Mouse (Mus musculus): ENCODE results near the gene Mcl1. TPM values are rescaled to one million over a fixed set of nuclear protein-coding genes. Genes with fewer than 3 reads are reported as not detected.
A peak's percentile ranks its signal among the peaks of the same experiment; 100 is the strongest.
"Not testable (repeated sequence)": the region's sequence is repeated elsewhere in the genome, so short reads cannot be mapped to it uniquely, and the experiment has no call there.

Mcl1 gene
- total RNA-seq, 4 experiments from 2014 or later = 177 to 189 (median 179) TPM

DNA sequence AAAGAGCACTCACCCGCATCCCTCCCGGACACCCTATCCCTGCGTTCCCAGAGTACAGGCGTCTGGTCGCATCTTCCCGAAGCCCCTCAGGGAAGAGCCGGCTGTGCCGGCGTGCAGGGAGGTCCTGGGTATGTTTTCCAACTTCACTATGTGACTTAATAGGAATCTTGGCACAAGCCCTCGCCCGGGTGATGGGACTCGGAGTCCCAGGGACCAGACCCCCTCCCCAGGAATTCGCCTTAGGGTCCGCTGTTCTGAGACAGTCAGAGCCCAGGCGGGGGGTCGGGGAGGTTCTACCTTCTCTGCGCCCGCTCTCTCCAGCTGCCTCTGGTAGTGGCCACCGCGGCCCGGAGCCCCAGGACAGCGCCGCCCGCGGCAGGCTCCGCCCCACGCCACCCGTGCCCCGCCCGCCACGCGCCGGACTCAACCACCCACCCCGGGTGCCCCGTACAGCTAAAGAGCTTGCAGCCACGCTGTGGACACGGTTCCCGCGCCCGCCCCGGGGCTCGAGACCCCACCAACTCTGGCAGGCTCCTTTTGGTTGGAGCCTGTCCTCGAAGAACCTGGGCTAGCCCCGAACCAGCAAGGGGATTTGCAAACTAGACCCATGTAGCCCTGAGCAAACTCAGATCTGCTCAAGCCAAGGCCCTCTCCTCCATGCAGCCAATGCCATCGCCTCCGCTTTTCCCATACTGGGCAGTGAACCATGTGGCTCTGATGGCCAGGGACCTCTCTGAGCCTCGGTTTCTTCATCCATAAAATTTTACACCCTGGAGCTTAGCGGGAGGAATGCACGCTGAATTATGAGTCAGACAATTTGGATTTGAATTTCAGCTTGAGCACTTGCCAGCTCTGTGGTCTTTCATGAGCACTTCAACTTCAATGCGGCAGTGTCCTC lies 29.2 kb downstream of the Mcl1 start, which contains the start of gene Adamtsl4:
Gene Adamtsl4, minus strand, starts transcription at position 394 of the 898 bp plus-strand sequence.
- DNase-seq = no peak

GRCm38 (mm10) chr3:95689171-95689915 lies 30.8 kb downstream of the Mcl1 start:
- peak; percentile 21 for DNase-seq

GRCm38 (mm10) chr3:95689940-95690339 lies 31.4 kb downstream of the Mcl1 start:
- no peak for DNase-seq

- DNase-seq = not testable (repeated sequence)
Measured at GRCm38 (mm10) chr3:95690552-95690951, 32.0 kb downstream of the Mcl1 start.

GRCm38 (mm10) chr3:95692677-95693076 lies 34.1 kb downstream of the Mcl1 start:
- no peak for DNase-seq

- no peak for DNase-seq
Measured at GRCm38 (mm10) chr3:95693821-95694807, 35.5 kb downstream of the Mcl1 start.

DNA sequence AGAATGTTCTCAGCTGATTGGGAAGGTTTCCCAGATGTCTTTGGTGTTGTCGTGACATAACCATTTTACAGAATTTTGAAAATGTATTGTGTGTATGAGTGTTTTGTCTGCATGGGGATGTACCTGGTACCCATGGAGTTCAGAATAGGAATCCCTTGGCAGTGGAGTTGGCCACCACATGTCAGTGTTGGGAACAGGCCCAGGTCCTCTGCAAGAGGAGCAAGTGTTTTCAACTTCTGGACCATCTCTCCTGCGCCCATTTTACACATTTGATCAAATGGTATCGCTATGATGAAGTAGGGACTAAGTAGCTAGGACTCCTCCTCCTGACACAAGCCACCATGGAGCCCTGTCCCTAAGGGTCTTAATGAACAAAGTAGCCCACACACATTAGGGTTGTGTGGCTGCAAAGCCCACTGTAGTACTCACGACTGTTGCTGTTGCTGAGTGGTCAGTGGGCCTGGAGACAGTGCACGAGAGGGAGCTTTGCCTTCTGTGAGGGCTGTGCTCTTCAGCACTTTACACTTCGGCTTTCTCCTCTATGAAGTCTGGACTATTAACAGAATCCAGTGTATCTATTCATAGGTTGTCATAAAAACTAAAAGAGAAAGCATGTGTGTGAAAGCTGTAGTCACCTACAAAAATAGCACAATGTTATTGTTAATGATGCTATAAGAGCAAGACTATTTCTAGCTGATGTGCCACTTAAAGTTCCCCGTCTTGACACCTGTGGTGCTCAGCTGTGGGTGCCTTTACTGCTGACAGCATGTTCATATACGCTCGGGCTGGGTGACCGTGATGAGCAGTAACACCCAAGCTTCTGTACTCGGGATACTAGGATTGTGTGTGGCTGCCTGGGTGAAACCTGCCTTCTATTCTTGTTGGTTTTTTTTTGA lies 36.5 kb downstream of the Mcl1 start:
- DNase-seq = no peak

DNA sequence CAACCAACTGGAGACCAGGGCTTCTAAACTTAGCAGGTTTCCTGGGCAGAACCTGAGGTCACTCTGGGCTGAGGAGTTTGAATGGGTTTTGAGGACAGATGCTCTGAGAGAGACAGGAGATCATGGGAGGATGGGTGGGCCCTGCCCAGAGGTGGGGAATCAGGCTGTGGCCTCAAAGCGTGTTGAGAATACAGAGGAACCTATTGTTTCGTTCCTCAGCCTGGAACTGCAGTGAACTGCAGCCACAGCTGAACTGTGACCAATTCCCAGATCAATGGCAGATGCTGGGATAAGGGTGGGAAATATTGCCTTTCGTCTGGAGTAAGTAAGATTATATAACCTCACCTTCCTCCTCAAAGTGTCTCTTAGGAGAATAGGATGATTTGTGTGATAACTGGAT lies 37.2 kb downstream of the Mcl1 start:
- no peak for DNase-seq

- DNase-seq = peak; percentile 75
Measured at GRCm38 (mm10) chr3:95696360-95696759, 37.8 kb downstream of the Mcl1 start.

- no peak for DNase-seq
Measured at GRCm38 (mm10) chr3:95698286-95698685, 39.7 kb downstream of the Mcl1 start.

- no peak for DNase-seq
Measured at GRCm38 (mm10) chr3:95700233-95700681, 41.7 kb downstream of the Mcl1 start.

DNA sequence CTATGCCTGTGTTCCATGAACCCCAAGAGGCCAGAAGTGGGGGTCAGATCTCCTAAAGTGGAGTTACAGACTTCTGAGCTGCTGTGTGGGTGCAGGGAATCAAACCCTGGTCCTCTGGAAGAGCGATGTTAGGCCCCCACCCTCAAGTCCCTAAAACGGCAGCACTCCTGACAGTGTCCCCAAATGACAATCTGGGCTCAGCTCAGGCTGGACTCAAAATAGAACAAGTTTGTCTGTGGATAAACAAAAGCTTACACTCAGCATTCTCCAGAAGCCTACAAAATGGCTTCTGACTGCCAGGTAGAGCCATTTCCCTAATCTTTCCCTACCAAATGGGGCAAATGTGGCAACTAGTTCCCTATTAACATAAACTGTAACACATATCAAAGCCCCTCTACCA lies 42.5 kb downstream of the Mcl1 start:
- no peak for DNase-seq

- no peak for DNase-seq
Measured at GRCm38 (mm10) chr3:95701877-95702540, 43.4 kb downstream of the Mcl1 start.

DNA sequence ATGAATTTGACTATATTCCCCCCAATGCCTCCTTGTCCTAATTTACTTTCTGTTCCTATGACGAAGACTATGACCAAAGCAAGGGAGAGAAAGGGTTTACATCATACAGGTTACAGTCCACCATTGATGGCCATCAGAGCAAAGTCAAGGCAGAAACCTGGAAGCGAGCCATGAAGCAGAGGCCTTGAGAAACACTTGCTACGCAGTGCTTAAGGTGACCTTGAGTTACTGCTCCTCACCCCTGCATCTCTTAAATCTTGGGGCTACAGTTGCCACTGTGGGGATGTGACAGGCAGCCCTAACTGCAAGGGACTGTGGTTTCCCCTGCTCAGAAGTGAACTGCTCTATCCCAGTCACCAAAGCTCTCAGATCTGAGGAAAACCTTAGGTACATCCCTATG lies 44.7 kb downstream of the Mcl1 start:
- DNase-seq = no peak

DNA sequence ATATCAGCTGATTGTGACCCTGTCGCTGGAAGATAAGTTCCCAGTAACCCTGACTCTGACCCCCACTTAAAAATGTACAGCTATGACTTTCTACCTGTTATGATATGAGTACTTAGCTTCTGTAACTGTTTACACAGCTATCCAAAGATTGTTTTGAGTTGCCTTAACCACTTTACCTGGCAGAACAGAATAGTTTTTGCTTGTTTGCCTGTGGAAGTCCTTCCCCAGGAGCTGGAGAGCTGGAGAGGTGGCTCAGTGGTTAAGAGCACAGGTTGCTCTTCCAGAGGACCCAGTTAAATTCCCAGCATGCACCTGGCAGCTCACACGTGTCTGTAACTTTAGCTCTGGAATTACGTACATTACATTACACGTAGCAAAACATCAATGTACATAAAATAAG lies 46.0 kb downstream of the Mcl1 start:
- no peak for DNase-seq

GRCm38 (mm10) chr3:95706273-95706672 lies 47.7 kb downstream of the Mcl1 start:
- no peak for DNase-seq

DNA sequence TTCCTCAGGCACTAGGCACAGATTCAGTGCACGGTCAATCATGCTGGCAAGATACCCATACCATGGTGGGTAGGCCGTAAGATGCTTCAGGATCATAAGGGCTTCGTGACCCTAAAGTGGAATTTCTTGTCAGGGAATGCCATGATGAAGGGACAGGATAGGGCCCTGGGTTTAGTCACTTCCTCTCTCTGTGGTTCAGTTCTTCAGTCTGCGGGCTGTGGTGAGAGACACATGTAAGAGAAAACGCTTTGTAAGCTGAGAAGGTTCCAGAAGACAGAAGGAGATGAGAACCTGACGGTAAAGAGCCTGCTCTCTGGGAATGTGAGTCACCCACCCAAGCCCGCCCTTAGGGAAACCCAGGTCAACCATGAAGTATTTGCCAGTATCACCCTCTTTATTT lies 48.9 kb downstream of the Mcl1 start:
- DNase-seq = no peak

DNA sequence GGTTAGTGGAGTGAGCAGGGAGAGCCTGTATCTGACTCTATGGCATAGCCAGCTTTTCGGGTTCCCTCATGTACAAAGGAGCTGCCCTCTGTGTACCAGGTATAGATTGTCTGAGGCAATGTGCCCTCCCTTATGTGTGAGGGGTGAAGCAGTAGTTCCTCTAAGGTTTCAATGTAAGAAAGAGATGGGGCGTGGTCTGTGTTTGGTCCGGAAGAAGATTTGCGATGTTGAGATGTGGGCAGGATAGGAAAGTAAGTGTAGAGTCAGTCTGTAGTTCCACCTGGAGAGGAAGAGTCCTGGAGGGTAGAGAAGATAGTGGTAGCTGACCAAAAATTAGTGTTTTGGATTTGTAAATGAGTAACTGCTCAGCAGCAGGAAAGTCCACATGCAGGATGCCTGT lies 50.5 kb downstream of the Mcl1 start:
- DNase-seq = no peak

GRCm38 (mm10) chr3:95709967-95710366 lies 51.4 kb downstream of the Mcl1 start:
- DNase-seq = no peak

Data from adrenal gland, adult 8-10 months (tissue).